Mouse (Mus musculus): ENCODE measurements around the gene AI987944. TPM values are rescaled to one million over a fixed set of nuclear protein-coding genes. Genes with fewer than 3 reads are reported as not detected.

The AI987944 gene
- 10.9 and 12.1 TPM in 2 replicates for polyA plus RNA-seq (2014; fragmentation: Nextera tagmentation; extraction: Ambion mirVana)

- DNase-seq (ENCODE audit: low spot score) (peak; percentile 91), ATAC-seq (replicated peaks; ENCODE audit: low FRiP score, low TSS enrichment, low read depth) (peak; percentile 100)
- Histone ChIP-seq H3K9me3 (ENCODE audit: control insufficient read depth, low read length) (no peaks in the 10 kb centered on the region), H3K9ac (ENCODE audit: low read length) (peak within 1 kb of the TSS; percentile 48), H3K4me3 (ENCODE audit: low read depth, low read length) (peak within 1 kb of the TSS; percentile 68), H3K4me1 (replicated peaks; ENCODE audit: control insufficient read depth, insufficient read depth, low read length) (no peaks in the 10 kb centered on the region), H3K36me3 (ENCODE audit: control insufficient read depth, insufficient read depth, low read length) (no peaks in the 10 kb centered on the region), H3K27me3 (replicated peaks; ENCODE audit: control insufficient read depth, insufficient read depth, low read length) (no peaks in the 10 kb centered on the region), H3K27ac (ENCODE audit: low read depth) (peak within 1 kb of the TSS; percentile 70; the same call in 1 of the 2 replicates), H3K4me2 (ENCODE audit: low read length) (peak within 1 kb of the TSS; percentile 62)
- under 1% methylated on average over 25 of the region's 25 CpGs for WGBS
Measured at GRCm38 (mm10) chr7:41393048-41393971, at the start of gene AI987944. Gene AI987944 (minus strand): TSS chr7:41393379.

- H3K36me3 ChIP-seq (ENCODE audit: control insufficient read depth, insufficient read depth, low read length), result no peaks in the 10 kb centered on the region
- WGBS, result 69% methylated on average over 4 of the region's 4 CpGs
- no peak for DNase-seq (ENCODE audit: low spot score)
- no peaks in the 10 kb centered on the region for H3K27me3 ChIP-seq (replicated peaks; ENCODE audit: control insufficient read depth, insufficient read depth, low read length)
- H3K4me1 ChIP-seq (replicated peaks; ENCODE audit: control insufficient read depth, insufficient read depth, low read length), result no peaks in the 10 kb centered on the region
- no peaks in the 10 kb centered on the region for H3K9me3 ChIP-seq (ENCODE audit: control insufficient read depth, low read length)
- no peak overlapping the region for H3K4me2 ChIP-seq (ENCODE audit: low read length)
- H3K27ac ChIP-seq (ENCODE audit: low read depth), result no peak overlapping the region
- ATAC-seq (replicated peaks; ENCODE audit: low FRiP score, low TSS enrichment, low read depth), result 0 out of 2 replicates have a peak, but pooled peaks have one; percentile 35
- H3K4me3 ChIP-seq (ENCODE audit: low read depth, low read length), result no peak overlapping the region
- H3K9ac ChIP-seq (ENCODE audit: low read length), result no peak overlapping the region
Measured at GRCm38 (mm10) chr7:41394130-41394529, 951 bp upstream of the AI987944 start.

Other genes starting within 250 kb of the AI987944 start
- not detected in 2 replicates for gene Gm5592, start 239.5 kb downstream of the AI987944 start, polyA plus RNA-seq (2014; fragmentation: Nextera tagmentation; extraction: Ambion mirVana)
- 0.14 and 0.35 TPM in 2 replicates for gene Vmn2r57, start 55.3 kb upstream of the AI987944 start, polyA plus RNA-seq (2014; fragmentation: Nextera tagmentation; extraction: Ambion mirVana)
- 0.04 and 0.08 TPM in 2 replicates for gene Gm20449, start 106.0 kb upstream of the AI987944 start, polyA plus RNA-seq (2014; fragmentation: Nextera tagmentation; extraction: Ambion mirVana)
- 10.1 and 10.9 TPM in 2 replicates for gene AW146154, start 106.5 kb upstream of the AI987944 start, polyA plus RNA-seq (2014; fragmentation: Nextera tagmentation; extraction: Ambion mirVana)
- not detected in 2 replicates for gene Gm6871, start 180.3 kb upstream of the AI987944 start, polyA plus RNA-seq (2014; fragmentation: Nextera tagmentation; extraction: Ambion mirVana)
- 15.4 and 16.4 TPM in 2 replicates for gene 2610021A01Rik, start 205.9 kb upstream of the AI987944 start, polyA plus RNA-seq (2014; fragmentation: Nextera tagmentation; extraction: Ambion mirVana)
- gene Zfp788, start 239.8 kb upstream of the AI987944 start, polyA plus RNA-seq (2014; fragmentation: Nextera tagmentation; extraction: Ambion mirVana), result 10.4 and 13.1 TPM in 2 replicates

Data from intestine, embryonic 14.5 days (tissue).